In the genomic region with DNA sequence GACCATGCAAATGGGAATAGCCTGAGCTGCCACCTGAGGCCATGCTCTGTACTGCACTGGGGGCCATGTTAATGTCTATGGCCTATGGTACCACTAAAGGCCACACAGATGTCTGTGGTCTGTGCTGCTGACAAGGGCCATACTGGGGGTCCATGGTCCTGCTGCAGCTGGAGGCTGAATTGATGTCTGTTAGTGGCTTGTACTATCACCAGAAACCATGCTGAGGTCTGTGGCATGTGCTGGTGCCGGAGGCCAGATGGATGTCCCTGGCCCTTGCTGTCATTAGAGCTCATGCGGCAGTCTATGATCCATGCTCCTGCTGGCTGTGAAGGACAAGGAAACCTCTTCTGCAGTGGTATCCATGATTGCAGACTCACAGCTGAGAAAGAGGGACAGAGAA, we compare ENCODE assay signal across 29 mouse cellular contexts. TPM values are rescaled to one million over a fixed set of nuclear protein-coding genes. Genes with fewer than 3 reads are reported as not detected.
DNase-seq lines count a peak whose midpoint lies in the region; ATAC-seq lines count a peak whose summit lies in the region.
"Had no signal": no experiment of that assay in that cellular context is flagged by ENCODE, and none has a peak within 500 bp of the region (broad histone marks: within the 10 kb centered on the region; RNA-seq: fewer than 3 reads in every experiment).

No protein-coding gene starts in this region.

- H3K9ac ChIP-seq in hindbrain, embryonic 13.5 days = no peak overlapping the region
- no peak overlapping the region for H3K9ac ChIP-seq in midbrain, embryonic 11.5 days (ENCODE audit: low read length)
- no peak overlapping the region for H3K9ac ChIP-seq in midbrain, embryonic 15.5 days
- H3K9ac ChIP-seq: forebrain, embryonic 13.5 days; liver, embryonic 14.5 days; midbrain, embryonic 12.5 days; neural tube, embryonic 13.5 days; stomach, embryonic 15.5 days had no signal

- peak; percentile 23 for DNase-seq in hindbrain, embryonic 10.5 days (ENCODE audit: low spot score)
- DNase-seq in midbrain, embryonic 11.5 days (ENCODE audit: low spot score, missing footprints) = peak; percentile 21
- peak; percentile 51 to 53 for DNase-seq in cerebellum, postnatal 25 days
- DNase-seq: adrenal gland, postnatal 25 days; B cell, adult 2 months; gastrocnemius, postnatal 14 days; heart, adult 11 months; heart, postnatal 36 days; kidney, adult 8-10 months; kidney, postnatal 4 days; layer of hippocampus, postnatal 36 days; liver; lung, adult 2 months; lung, postnatal 10 days; right cerebral cortex, postnatal 25 days had no signal

- peaks cover 8% of the 10 kb centered on the region for H3K4me1 ChIP-seq in hindbrain, embryonic 10.5 days (replicated peaks)
- peaks cover 35% of the 10 kb centered on the region for H3K4me1 ChIP-seq in hindbrain, embryonic 13.5 days (replicated peaks)
- no peaks in the 10 kb centered on the region for H3K4me1 ChIP-seq in midbrain, embryonic 11.5 days (ENCODE audit: control insufficient read depth, insufficient read depth, low read length)
- H3K4me1 ChIP-seq in midbrain, embryonic 15.5 days = peaks cover 6% of the 10 kb centered on the region; the same call in 1 of the 2 replicates
- H3K4me1 ChIP-seq: forebrain, embryonic 13.5 days; stomach, embryonic 15.5 days had no signal

- no peak overlapping the region for H3K4me2 ChIP-seq in hindbrain, embryonic 13.5 days
- no peak overlapping the region for H3K4me2 ChIP-seq in midbrain, embryonic 11.5 days
- H3K4me2 ChIP-seq in midbrain, embryonic 15.5 days = no peak overlapping the region
- H3K4me2 ChIP-seq: forebrain, embryonic 13.5 days; heart, embryonic 11.5 days; midbrain, embryonic 12.5 days; neural tube, embryonic 13.5 days; stomach, embryonic 15.5 days had no signal

- WGBS in hindbrain, embryonic 10.5 days = 87% methylated on average over 2 of the region's 2 CpGs
- 62% methylated on average over 2 of the region's 2 CpGs for WGBS in hindbrain, embryonic 13.5 days
- 85% methylated on average over 2 of the region's 2 CpGs for WGBS in midbrain, embryonic 11.5 days
- 100% methylated on average over 2 of the region's 2 CpGs for WGBS in midbrain, embryonic 15.5 days

- no peak overlapping the region for H3K4me3 ChIP-seq in hindbrain, embryonic 10.5 days
- no peak overlapping the region for H3K4me3 ChIP-seq in hindbrain, embryonic 13.5 days
- no peak overlapping the region for H3K4me3 ChIP-seq in midbrain, embryonic 11.5 days (ENCODE audit: low read depth, low read length)
- no peak overlapping the region for H3K4me3 ChIP-seq in midbrain, embryonic 15.5 days
- H3K4me3 ChIP-seq: forebrain, embryonic 13.5 days; midbrain, embryonic 12.5 days; neural tube, embryonic 13.5 days; stomach, embryonic 15.5 days had no signal

- H3K9me3 ChIP-seq in hindbrain, embryonic 10.5 days = no peaks in the 10 kb centered on the region
- no peaks in the 10 kb centered on the region for H3K9me3 ChIP-seq in hindbrain, embryonic 13.5 days
- no peaks in the 10 kb centered on the region for H3K9me3 ChIP-seq in midbrain, embryonic 11.5 days (ENCODE audit: control insufficient read depth, low read length)
- H3K9me3 ChIP-seq in midbrain, embryonic 15.5 days = no peaks in the 10 kb centered on the region
- H3K9me3 ChIP-seq: forebrain, embryonic 13.5 days; midbrain, embryonic 12.5 days; neural tube, embryonic 13.5 days; stomach, embryonic 15.5 days had no signal

- no peak overlapping the region for H3K27ac ChIP-seq in hindbrain, embryonic 10.5 days
- no peak overlapping the region for H3K27ac ChIP-seq in hindbrain, embryonic 13.5 days
- H3K27ac ChIP-seq in midbrain, embryonic 11.5 days (ENCODE audit: low read depth, low read length) = no peak overlapping the region
- H3K27ac ChIP-seq in midbrain, embryonic 15.5 days = no peak overlapping the region
- H3K27ac ChIP-seq: forebrain, embryonic 13.5 days; kidney, postnatal 0 days; liver, embryonic 14.5 days; macrophage; midbrain, embryonic 12.5 days; neural tube, embryonic 13.5 days; stomach, embryonic 15.5 days had no signal

- no peaks in the 10 kb centered on the region for H3K36me3 ChIP-seq in hindbrain, embryonic 10.5 days
- H3K36me3 ChIP-seq in hindbrain, embryonic 13.5 days = no peaks in the 10 kb centered on the region
- no peaks in the 10 kb centered on the region for H3K36me3 ChIP-seq in midbrain, embryonic 11.5 days (ENCODE audit: control insufficient read depth, insufficient read depth, low read length)
- H3K36me3 ChIP-seq in midbrain, embryonic 15.5 days (replicated peaks) = no peaks in the 10 kb centered on the region
- H3K36me3 ChIP-seq: midbrain, embryonic 12.5 days; neural tube, embryonic 13.5 days; stomach, embryonic 15.5 days had no signal

- no peak for ATAC-seq in hindbrain, embryonic 13.5 days (ENCODE audit: low FRiP score)
- ATAC-seq in midbrain, embryonic 11.5 days (ENCODE audit: low FRiP score) = no peak
- no peak for ATAC-seq in midbrain, embryonic 15.5 days (replicated peaks)
- no peak for ATAC-seq in frontal cortex, adult (ENCODE audit: low TSS enrichment)
- ATAC-seq: forebrain, embryonic 13.5 days; intestine, embryonic 16.5 days had no signal

- 0 out of 2 replicates have a peak, but pooled peaks cover 6% of the 10 kb centered on the region for H3K27me3 ChIP-seq in hindbrain, embryonic 10.5 days (ENCODE audit: insufficient read depth, poor library complexity, severe bottlenecking)
- H3K27me3 ChIP-seq in hindbrain, embryonic 13.5 days = 0 out of 2 replicates have a peak, but pooled peaks cover under 1% of the 10 kb centered on the region
- no peaks in the 10 kb centered on the region for H3K27me3 ChIP-seq in midbrain, embryonic 11.5 days (ENCODE audit: control insufficient read depth, insufficient read depth, low read length)
- H3K27me3 ChIP-seq in midbrain, embryonic 15.5 days (replicated peaks) = no peaks in the 10 kb centered on the region
- H3K27me3 ChIP-seq: forebrain, embryonic 13.5 days; midbrain, embryonic 12.5 days; neural tube, embryonic 13.5 days; stomach, embryonic 15.5 days had no signal

RNA-seq across cellular contexts. Expression of a gene that starts 42.8 kb away (rescaled TPM):
- polyA plus RNA-seq in hindbrain, embryonic 10.5 days (2016; fragmentation: Nextera tagmentation; extraction: Ambion mirVana) = 5.0 and 6.1 TPM in 2 replicates
- 1.2 and 2.5 TPM in 2 replicates for polyA plus RNA-seq in hindbrain, embryonic 13.5 days (2015; fragmentation: Nextera tagmentation; extraction: Ambion mirVana)
- 22.2 and 23.5 TPM in 2 replicates for polyA plus RNA-seq in midbrain, embryonic 11.5 days (2014; fragmentation: Nextera tagmentation; extraction: Ambion mirVana)
- 14.9 and 16.5 TPM in 2 replicates for polyA plus RNA-seq in midbrain, embryonic 15.5 days (2015; fragmentation: Nextera tagmentation; extraction: Ambion mirVana)
- polyA plus RNA-seq: heart, embryonic 11.5 days; heart, embryonic 16.5 days; intestine, embryonic 16.5 days; kidney, postnatal 0 days; limb, embryonic 11.5 days; liver, embryonic 14.5 days; lung, adult 2 months; macrophage had no signal
